Mouse (Mus musculus): Measurements from ENCODE around the gene Fgf5. TPM values are rescaled to one million over a fixed set of nuclear protein-coding genes. Genes with fewer than 3 reads are reported as not detected.

Gene Fgf5
- total RNA-seq, 2 experiments from 2014 or later, result 4.3 to 5.6 TPM

DNA sequence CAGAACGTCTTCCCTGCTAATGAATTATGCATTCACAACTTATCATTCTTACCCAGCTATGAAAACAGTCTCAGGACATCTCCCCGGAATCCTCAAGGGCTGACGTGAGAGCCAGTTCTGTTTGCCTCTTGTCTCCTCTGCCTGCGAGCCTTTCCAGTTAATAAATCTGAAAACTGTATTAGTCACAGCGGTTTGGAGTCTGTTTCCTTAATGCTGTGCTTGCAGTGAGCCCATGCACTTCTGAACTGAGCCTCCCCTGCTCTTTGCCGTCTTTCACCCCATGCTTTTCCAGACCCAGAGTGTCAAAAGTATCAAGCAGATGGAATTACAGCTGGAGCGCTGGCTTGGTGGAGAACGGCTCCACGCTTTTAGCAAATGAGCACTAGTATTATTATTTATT is 52.5 kb downstream of the Fgf5 start:
- no peak for DNase-seq

DNA sequence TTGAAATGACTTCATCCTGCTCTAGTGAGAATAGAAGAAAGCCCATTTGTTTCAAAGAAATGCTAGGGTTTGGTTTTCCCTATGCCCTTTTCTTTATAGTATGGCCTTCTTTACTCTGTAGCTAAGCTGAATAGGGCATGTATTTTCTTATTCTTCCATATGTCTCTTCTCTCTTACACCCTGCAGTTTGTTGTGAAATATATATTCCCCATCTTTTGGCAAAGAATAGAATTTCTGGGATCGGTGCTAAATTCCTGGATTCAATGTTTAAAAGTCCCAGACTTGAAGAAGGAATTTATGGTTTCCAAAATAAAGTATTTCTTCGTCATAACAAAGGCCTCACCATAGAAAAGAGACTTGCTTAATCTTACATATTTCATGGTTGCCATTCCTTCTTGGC is 72.6 kb downstream of the Fgf5 start:
- no peak for DNase-seq

Other genes starting within 250 kb of the Fgf5 start
- 1 to 10 TPM; 1.7 to 2.0 TPM for gene Antxr2, start 223.1 kb upstream of the Fgf5 start, total RNA-seq (2021)
- 100 to 1,000 TPM in 1 of 2 experiments, 10 to 100 TPM in 1; 88.7 to 101 TPM for gene Prdm8, start 87.0 kb upstream of the Fgf5 start, total RNA-seq (2021)
- gene Cfap299, start 75.1 kb downstream of the Fgf5 start, total RNA-seq (2021), result under 1 TPM in 1 of 2 experiments, not detected in 1; 0.70 TPM

Data from layer of hippocampus, postnatal 36 days (tissue).